Mouse (Mus musculus) lung, postnatal 10 days (tissue): ENCODE results near the gene Tmem177.
A peak's percentile ranks its signal among the peaks of the same experiment; 100 is the strongest.

Source experiments
- DNase-seq: peaks from one replicate; pipeline ENCODE4 v3.0.0; 2021

Gene Tmem177

GRCm38 (mm10) chr1:119912953-119913814 lies at the start of gene Tmem177:
Tmem177 (minus strand) TSS chr1:119913208.
- DNase-seq = peak; percentile 97

- DNase-seq = no peak
Observed at GRCm38 (mm10) chr1:119959920-119960319, 46.9 kb upstream of the Tmem177 start.

- no peak for DNase-seq
Observed at GRCm38 (mm10) chr1:119959464-119959863, 46.5 kb upstream of the Tmem177 start.

GRCm38 (mm10) chr1:119957716-119958222 lies 44.8 kb upstream of the Tmem177 start:
- no peak for DNase-seq

- no peak for DNase-seq
Observed at GRCm38 (mm10) chr1:119954680-119955079, 41.7 kb upstream of the Tmem177 start.

GRCm38 (mm10) chr1:119953456-119953855 lies 40.4 kb upstream of the Tmem177 start:
- no peak for DNase-seq

GRCm38 (mm10) chr1:119950086-119950485 lies 37.1 kb upstream of the Tmem177 start:
- no peak for DNase-seq

GRCm38 (mm10) chr1:119936861-119937260 lies 23.9 kb upstream of the Tmem177 start:
- DNase-seq = no peak

GRCm38 (mm10) chr1:119931421-119932150 lies 18.6 kb upstream of the Tmem177 start:
- no peak for DNase-seq

- DNase-seq = peak; percentile 50
Observed at GRCm38 (mm10) chr1:119929715-119930114, 16.7 kb upstream of the Tmem177 start.

- DNase-seq = peak; percentile 20
Observed at GRCm38 (mm10) chr1:119919299-119919698, 6.3 kb upstream of the Tmem177 start.

- DNase-seq = peak; percentile 33
Observed at GRCm38 (mm10) chr1:119916823-119917371, 3.9 kb upstream of the Tmem177 start.

GRCm38 (mm10) chr1:119907206-119907748 lies 5.7 kb downstream of the Tmem177 start:
- peak; percentile 41 for DNase-seq

- no peak for DNase-seq
Observed at GRCm38 (mm10) chr1:119903231-119903620, 9.8 kb downstream of the Tmem177 start.

GRCm38 (mm10) chr1:119902551-119903230 lies 10.3 kb downstream of the Tmem177 start:
- no peak for DNase-seq

- DNase-seq = peak; percentile 74
Observed at GRCm38 (mm10) chr1:119899195-119900123, 13.5 kb downstream of the Tmem177 start.

- peak; percentile 80 for DNase-seq
Observed at GRCm38 (mm10) chr1:119894936-119895335, 18.1 kb downstream of the Tmem177 start.

- no peak for DNase-seq
Observed at GRCm38 (mm10) chr1:119893600-119893999, 19.4 kb downstream of the Tmem177 start.

- DNase-seq = no peak
Observed at GRCm38 (mm10) chr1:119892933-119893332, 20.1 kb downstream of the Tmem177 start.

- DNase-seq = no peak
Observed at GRCm38 (mm10) chr1:119891865-119892264, 21.1 kb downstream of the Tmem177 start.

GRCm38 (mm10) chr1:119891149-119891548 lies 21.9 kb downstream of the Tmem177 start:
- DNase-seq = peak; percentile 24
